In the genomic region with DNA sequence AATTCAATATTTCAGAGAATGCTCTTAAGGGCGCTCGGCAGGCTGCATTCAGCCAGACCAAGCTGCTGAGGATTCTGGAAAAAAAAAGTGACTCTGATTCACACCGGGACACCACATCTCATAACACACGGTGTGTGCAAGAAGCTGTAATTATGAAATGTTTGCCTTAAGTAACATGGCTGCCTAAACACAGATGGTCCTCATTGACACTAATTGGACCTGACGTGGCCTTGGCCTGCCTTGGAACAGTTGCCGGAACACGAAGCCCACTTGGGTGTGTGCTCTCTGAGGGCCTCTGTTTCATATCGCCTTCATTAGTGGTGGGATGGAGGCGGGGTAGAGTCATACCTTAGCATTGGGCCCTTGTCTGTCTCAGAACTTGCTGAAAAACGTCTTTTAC, we compare ENCODE assay signal across 12 mouse cellular contexts.
A peak's percentile ranks its signal among the peaks of the same experiment; 100 is the strongest.
DNase-seq lines count a peak whose midpoint lies in the region.
"Had no signal": no experiment of that assay in that cellular context is flagged by ENCODE, and none has a peak within 500 bp of the region (broad histone marks: within the 10 kb centered on the region; RNA-seq: fewer than 3 reads in every experiment).

No protein-coding gene starts in this region.

- intact Hi-C loops in left cerebral cortex, postnatal 4 days (cut with DNase I), result no loop called here
- intact Hi-C loops in left cerebral cortex, postnatal 14 days (cut with DNase I), result no loop called here

- DNase-seq in left cerebral cortex, postnatal 4 days, result peak; percentile 73
- no peak for DNase-seq in left cerebral cortex, postnatal 14 days (ENCODE audit: low spot score in 2 of 2)
- DNase-seq in embryo, embryonic 11.5 days (ENCODE audit: low read depth, low spot score), result peak; percentile 8
- DNase-seq in forelimb bud, embryonic 11.5 days (ENCODE audit: low read depth, low spot score), result peak; percentile 70
- DNase-seq in retina, postnatal 1 day, result peak; percentile 92
- DNase-seq in heart, adult 9 months (ENCODE audit: low spot score in 2 of 2), result no peak
- DNase-seq in adrenal gland, adult (ENCODE audit: inconsistent age in 2 of 2, low spot score in 1 of 2), result no peak
- DNase-seq: adrenal gland, postnatal 36 days; kidney, adult 11 months; kidney, postnatal 14 days; layer of hippocampus, adult 9-11 months; thymus, adult 2 months had no signal

Comparison
In these comparisons a context has a peak if more than half of its experiments do, and no peak if none do; other contexts are left out.
1. DNase-seq: peak in left cerebral cortex, postnatal 4 days (single experiment), embryo, embryonic 11.5 days (single experiment), forelimb bud, embryonic 11.5 days (single experiment) and retina, postnatal 1 day (single experiment); none in left cerebral cortex, postnatal 14 days (0 of 2), heart, adult 9 months (0 of 2) and adrenal gland, adult (0 of 2).